Mouse (Mus musculus) adrenal gland (tissue): ENCODE results near the gene Reep3.

ENCODE experiments used
- intact Hi-C: fragments of 180-260 bp; cut with DNase I; formaldehyde crosslinking; loops from one replicate; pipeline ENCODE4 v1.15.1; 2025

Reep3 gene

DNA sequence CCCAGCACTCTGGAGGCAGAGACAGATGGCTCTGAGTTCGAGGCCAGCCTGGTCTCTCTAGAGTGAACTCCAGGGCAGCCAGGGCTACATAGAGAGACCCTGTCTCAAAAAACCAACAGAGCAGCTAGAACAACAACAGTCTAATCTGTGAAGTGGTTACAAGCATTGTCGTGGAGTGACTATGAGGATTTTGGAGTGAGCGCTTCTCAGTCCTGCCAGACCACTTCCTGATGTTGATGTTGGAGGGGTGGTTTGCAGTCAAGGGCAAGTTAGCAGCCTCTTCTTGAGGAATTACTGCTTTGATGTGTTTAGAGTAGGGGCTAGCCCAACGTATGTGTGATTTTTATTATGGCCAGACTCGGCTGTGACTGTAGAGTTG, 15.0 kb upstream of the Reep3 start:
- intact Hi-C loops: no loop called here

DNA sequence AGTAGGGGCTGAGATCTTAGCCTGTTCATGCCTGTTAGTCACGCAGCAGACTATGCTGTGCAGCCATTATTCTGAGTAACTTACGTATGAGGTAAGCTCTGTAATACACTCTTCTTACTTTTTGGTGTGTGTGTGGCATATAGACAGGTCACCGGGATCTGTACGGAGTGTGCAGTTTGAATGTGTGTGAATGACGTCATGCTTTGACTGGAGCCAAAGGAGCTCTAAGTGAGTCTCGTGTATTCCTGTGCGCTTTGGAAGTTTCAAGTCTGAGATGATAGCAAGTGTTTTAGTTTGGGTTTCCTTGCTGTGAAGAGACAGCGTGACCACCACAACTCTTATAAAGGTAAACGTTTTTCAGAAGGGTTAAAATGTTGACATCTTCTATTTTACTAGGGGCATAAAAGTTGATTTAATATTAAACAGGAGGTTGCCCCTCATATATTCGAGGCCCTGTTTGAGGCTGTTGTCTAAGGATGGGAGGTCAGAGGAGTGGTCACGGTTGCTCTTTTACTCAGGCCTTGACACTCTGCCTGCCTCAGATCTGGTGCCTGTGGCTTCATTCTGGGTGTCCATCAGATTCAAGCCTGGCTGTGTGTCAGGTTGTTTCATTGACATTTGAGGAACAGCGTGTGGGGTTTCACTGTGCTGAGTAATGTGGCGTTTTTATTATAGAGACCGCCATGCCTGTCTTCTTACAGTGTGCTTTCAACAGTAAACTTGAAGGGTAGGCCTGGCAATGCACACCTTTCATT, 14.5 kb upstream of the Reep3 start:
- intact Hi-C loops: no loop called here

DNA sequence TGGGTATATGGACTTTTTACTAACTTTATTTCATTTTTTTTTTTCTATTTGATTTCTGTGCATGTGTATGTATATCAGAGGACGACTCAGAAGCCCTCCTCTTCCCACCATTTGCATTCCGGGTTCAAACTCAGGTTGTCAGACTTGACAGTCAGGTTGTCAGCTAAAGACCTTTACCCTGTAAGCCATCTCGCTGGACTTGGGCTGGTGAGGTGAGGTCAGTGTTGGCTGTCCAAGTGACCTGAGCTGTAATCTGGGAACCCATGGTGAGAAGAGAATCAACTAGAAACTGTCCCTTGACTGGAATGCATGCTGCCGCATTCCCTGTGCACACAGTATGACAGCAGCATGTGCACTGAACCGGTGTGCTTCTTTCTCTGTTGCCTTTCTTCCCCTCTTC, 12.9 kb upstream of the Reep3 start:
- intact Hi-C loops: no loop called here

DNA sequence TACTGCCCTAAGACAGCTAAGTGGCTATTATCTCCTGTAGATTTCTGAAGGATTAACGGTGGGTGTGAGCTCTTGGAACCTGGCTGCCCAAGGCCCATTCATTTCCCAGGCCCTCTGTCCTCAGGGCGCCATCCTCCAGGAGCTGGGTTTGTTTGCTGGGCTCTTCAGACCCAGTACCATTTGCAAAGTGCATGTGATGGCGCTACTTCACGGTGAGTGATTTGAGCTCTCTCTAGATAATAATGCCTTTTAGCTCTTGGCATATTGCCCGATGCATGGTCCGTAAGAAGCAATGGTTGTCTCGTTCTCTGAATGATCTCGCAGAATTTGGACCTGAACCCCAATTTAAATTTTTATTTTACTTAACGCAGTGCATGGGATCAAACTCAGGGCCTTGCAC, 11.4 kb upstream of the Reep3 start:
- intact Hi-C loops: no loop called here

DNA sequence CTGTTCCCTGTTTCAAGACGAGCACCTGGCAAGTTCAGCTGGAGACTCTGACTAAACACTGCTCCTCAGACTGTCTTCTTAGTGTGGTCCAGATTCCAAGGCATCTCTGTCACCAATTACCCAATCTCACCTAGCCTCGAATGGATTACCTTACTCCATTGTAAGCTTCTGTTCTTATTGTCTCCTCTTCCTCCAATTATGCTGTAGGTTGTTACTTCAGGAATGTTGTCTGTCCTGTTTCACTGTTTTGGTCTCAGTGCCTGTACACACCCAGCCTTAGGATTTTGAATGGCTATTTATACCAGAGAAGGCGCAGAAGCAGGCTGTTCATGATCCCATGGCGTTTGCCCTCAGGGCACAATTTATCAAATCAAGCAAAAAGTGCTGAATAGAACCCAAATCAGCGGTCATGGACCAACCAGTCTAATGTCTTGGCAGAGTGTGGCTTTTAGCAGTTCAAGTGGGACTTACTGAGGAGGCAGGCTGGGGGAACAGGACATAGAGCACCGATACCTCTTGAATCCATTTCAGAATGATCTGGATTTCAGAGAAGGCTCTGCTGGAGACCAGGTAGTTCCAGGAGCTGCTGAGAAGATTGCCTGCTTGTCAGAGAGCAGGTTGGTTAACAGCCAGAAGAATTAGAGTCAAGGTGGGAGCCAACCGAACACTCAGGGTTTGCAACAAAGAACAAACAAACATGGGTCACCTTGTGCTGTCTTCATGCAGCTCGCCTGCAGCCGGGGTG, 10.4 kb upstream of the Reep3 start:
- intact Hi-C loops: no loop called here

DNA sequence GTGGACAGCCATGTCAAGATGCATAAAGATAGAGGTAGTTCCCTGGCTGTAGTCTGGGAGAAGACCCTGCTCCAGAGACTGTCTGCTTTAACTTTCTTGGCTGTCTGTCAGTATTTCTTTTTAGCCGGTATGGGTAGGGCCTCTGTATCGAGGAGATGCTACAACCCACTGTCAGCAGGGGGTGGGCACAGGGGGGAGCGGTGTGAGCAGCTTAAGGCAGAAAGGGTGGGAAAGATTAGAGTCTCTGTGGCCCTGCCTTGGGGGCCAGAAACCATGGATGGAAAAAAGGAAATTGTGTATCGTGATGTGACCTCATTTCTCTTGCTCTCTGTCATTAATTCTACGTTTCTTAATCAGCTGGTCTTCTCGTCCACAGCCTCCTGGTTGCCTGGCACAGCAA, 9.7 kb upstream of the Reep3 start:
- intact Hi-C loops: no loop called here

DNA sequence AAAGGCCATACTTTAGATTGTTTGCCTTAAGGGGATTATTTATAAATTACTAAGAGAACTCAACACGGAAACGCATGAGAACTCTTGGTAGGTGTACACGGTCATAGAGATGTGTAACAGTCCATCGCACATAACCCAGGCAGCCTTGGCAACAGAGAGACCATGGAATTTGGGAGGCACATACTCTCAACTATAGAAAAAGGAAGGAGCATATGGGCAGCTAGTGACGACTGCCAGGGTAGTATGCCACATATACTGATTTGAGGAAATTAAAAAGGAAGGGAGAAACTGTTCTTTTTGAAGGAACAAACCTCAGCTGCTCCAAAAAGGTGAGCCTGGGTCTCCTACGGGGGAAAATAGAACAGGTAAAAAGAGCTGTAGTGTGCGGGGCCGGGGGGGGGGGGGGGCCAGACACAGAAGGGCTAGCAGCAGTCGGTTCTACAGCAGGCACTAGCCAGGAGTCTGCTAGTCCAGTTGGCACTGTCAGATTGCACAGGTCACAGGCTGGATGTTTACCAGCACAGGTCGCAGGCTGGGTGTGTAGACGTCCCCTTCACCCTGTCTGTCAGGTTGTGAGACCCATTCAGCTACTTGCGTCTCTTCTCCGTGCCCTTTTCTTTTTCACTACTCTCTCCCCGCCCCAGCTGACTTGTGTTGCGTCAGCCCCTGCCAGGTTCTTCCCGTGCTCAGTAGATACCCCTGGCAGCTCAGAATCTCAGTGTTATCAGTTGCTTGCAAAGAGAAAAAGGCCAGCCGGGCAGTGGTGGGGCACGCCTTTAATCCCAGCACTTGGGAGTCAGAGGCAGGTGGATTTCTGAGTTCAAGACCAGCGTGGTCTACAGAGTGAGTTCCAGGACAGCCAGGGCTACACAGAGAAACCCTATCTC, 8.8 kb upstream of the Reep3 start:
- intact Hi-C loops: no loop called here

DNA sequence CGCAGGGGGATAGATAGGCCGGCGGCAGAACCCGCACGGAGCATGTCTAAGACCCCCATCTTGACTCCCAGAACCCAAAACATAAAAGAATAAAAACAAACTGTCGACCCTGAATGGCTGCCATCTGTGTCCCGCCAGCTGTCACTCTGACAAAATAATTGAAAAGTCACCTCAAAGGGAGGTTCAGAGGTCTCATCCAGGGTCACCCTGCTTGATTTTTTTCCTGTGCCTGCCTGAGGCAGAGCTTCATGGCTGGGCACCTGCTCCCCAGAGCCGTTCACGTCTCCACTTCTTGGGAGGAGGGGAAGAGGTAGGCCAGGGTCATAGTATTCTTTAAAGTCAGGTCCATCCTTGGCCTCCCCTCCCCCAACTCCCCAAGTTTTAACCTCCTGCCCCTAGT, 7.8 kb upstream of the Reep3 start:
- intact Hi-C loops: no loop called here

DNA sequence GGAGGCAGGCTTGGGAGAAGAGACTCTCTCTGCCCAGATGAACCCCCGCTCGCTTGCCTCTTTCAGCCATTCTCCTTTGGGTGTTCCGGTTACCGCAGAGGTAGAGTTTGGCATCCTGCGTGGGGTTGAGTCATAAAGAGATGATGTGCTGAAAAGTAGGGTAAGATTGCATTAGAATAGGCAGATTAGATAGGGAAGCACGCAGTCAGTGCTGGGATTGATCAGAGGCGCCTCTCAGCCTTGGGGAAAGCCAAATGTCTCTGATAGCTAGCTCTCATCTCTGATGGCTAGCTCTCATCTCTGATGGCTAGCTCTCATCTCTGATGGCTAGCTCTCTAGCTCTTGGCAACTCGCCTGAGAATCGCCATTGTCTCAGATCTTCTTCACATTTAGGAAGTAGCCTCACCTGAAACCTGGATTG, 4.1 kb upstream of the Reep3 start:
- intact Hi-C loops: no loop called here

DNA sequence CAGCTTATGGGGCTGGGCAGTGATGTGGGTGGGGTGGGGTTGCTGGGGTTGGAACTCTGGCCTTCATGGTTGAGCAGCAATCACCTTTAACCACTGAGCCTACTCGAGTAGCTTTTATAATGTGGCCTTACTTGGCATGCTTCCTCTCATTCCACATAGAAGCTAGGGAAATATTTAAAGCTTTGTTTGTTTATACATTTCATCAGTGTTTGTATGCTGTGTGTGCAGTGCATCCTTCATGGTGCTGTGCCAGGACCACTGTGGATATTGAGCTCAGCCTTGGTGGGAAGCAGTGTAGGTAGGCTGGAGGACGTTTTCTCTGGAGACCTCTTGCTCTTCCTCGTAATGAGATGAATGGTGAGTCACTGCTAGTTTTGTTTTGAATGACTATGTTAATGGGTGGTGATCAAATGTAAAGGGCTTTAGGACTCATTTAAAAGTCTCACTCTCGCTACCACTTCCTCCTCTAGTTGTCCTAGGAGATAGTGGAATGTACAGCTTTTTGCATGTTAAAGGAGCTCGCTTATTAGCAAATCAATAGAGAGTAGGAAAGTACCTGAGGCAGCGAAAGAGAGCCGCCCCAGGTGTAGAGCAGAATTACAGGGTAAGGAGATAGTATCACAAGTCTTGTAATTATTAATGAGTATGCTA, 3.4 kb upstream of the Reep3 start:
- intact Hi-C loops: no loop called here

DNA sequence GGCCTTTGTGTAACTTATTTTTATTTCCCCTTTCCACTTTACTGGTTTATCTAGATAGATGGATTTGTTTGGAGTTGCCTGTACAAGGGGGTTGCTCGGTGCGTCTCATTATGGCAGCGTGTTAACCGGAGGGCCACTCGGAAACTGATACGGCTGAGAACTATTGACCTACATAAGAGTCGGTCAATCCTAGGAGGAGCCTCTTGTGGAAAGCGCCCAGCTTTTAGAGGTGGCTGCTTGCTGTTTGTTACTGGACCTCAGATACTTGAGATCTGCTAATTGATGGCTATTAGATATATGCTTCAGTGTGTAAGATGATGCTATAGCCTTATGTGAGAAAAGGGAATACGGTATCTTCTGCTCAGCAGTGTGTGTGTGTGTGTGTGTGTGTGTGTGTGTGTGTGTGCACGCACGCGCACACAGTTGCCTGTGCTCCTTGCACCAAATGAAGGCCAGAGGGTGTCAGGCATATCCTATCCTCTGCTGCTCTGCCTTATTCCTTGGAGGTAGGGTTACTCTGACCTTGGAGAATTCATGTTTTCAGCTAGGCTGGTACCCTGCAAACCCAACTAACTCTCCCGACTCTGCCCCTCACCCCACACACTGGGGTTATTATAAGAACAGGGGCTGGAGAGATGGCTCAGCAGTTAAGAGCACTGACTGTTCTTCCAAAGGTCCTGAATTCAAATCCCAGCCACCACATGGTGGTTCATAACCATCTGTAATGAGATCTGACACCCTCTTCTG, 2.6 kb upstream of the Reep3 start:
- intact Hi-C loops: no loop called here

DNA sequence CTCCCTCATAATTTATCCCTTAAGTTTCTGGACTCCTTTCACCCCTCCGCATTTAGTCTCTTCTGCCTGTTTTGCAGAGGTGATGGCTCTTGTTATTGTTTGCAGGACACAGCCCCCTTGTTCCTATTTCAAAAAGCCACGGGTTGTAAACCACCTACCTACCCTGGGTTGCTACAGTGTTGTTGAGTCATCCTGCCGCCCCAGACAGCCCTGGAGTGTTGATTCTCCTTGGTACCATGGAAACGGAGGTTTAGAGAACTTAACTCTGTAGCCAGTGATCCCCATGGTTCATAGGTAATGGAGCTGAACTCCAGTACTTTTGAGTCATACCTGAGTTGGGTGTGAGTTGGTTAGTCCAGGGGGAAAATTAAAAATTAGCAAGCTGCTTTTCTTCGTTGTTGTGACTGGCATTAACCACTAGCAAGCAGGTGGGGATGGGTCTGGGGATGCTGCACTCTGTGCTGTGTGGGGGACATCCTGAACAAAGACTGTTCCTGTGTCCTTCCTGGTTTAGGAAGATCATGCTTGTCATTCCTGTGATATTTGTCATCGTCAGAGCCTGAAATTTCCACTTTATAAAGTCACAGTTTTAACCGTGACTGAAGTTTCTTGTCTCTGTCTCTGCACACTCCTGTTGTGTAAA, 1.8 kb upstream of the Reep3 start:
- intact Hi-C loops: no loop called here

DNA sequence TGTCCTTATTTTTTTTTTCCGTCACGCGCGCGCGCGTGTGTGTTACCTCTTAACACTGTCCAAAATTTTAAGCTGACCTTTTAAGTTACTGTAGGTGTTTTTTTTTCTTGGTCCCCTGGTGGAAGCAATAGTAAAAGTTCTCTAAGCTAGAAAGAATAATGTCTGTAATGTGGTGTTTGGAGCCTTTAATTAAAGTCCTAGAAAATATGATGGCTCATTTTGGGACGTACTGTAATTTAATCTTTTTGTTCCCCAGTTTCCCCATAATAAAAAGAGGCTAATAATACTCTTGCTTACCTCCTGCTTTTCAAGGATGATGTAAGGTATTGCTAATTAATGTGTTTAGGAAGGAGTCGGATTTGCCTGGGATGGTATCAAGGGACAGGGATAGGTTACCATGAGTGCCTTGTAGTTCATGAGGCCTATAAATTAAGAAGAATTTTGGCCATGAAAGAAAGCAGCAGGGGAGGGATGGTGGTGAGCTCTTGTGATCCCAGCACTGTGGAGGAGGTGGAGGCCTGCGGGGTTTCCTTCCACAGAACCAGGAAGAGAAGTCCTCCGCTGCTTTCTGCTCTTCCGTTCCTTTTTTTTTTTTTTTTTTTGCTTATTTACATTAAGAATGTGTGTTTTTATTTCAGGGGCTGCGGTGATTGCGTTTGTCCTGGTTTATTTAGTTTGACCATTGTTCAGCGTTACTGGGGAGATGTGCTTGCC, 849 bp upstream of the Reep3 start:
- intact Hi-C loops: no loop called here

DNA sequence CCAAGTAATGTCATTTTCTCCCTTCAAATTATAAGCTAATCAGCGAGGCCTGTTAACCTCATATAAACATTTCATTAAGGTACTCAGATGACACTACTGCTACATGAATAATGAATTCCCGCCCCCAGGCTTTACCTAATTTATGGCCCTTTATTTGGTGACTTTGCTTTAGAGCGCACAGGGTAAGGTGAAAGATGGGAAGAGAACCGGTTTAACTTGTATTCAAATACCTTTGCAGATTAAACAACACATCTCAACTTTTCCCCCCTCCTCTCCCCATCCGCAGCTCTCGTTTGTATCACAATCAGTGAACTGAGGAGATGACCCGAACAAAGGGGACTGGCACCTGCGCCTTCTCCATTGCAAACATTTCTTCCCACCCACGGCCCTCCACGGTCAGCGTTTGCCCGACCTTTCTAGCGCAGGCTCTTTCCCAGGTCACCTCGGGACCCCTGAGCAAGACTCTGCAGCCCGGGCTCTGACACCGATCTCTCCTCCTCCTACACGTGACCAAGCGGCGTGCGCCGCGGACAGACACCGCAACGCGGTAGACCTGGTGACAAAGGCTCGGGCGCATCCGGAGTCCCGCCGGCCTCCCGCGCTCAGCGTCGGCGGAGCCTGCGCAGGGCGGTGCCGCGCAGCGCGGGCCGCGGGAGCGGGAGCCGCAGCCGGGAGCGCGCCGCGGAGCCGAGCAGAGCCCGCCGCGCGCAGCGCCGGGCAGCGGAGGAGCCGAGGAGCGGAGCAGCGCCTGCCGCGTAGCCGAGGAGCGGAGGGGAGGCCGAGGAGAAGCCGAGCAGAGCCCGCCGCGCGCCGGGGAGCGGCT, 736 bp downstream of the Reep3 start, which contains the start of gene Jmjd1c:
Gene Jmjd1c (plus strand): TSS at position 328 of the 823 bp plus-strand sequence.
- intact Hi-C loops: no loop called here

DNA sequence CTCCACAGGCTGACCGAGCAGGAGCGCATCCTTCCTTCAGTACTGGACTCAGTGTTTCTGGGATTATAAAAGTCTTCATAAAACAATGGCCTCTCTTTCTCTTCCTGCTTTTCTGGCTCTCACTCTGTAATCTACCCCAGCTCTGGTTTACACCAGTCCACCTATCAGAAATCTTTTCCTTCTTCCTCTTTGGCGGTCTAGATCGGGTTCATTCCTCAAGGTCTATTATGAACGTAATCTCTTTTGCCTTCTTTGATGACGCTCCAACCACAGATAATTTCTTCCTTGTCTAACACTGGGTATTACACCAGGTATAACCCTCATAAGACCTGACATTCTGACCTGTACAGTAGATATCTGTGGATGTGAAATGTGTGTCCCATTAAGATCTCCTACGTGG, 1.8 kb downstream of the Reep3 start:
- intact Hi-C loops: loop anchor here (5.0 kb wide), 1 partner anchor 32 kb away; no protein-coding TSS in a partner anchor

DNA sequence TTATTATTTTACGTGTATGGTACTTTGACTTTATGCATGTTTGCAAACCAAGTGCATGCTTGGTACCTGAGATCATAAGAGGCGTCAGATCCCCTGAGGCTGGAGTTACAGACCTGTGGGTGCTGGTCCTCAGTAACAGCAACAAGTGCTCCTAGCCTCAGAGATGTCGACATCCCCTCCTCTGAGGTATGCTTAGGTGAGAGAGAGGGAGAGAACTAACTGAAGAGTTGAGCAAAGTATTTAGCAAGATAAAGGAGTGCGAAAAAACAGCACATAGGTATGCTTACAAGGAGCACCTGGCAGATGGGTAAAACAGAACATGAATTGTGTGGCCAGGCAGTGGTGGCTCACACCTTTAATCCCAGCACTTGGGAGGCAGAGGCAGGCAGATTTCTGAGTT, 6.1 kb downstream of the Reep3 start:
- intact Hi-C loops: loop anchor here (5.0 kb wide), 1 partner anchor 37 kb away; no protein-coding TSS in a partner anchor

DNA sequence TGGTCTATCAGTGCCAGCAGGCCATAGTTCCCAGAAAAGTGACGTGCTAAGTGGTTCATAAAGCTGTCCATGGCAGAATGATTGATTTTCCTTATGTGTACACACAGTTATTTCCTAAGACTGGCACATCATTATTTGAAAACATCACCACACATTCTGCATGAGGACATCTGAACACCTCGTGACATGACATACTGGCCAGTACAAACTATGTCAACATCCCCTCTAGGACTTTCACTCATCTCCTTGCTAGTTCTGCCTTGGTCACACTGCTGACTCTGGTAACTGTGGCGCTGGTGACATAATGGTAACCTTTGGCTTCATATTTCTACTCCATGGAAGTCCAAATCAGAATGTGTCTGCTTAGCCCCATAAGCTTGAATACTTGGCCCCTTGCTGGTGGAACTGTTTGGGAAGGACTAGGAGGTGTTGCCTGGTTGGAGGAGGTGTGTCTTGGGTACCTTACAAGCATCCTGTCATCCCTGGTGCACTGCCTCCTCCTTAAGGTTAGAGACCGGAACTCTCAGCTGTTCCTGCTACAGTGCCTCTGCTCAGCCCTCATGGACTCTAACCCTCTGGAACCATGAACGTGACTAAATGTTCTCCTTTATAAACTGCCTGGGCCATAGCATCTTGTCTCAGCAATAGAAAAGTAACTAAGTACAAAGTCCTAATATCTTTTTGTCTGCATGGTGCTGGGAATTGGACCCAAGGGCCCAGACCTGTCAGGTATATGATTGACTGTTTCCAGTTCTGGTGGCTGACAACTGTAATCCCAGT, 9.1 kb downstream of the Reep3 start:
- intact Hi-C loops: no loop called here

DNA sequence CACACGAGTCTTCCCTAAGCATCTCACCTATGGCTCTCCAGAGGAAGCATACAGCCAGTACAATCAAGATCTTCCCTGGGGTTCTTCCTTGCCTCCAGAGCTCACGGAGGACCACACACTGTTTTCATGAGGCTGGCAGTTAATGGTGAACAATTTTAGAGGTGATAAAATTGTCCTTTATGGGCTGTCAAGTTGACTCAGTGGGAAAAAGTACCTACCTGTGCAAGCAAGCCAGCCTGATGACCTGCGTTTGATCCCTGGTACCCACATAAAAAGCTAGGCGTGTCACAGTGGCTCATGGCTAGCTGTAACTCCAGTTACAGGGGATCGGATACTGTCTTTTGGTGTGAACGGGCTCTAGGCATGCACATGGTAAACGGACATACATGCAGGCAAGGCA, 10.8 kb downstream of the Reep3 start:
- intact Hi-C loops: no loop called here
